Mouse (Mus musculus) erythroblast, embryonic 14.5 days (primary cell): ENCODE measurements around the gene Sorcs3.

Experiments used
- GATA1 ChIP-seq: IDR thresholded peaks from 2 replicates; pipeline ENCODE4 v1.6.1; 2012; ENCODE audit warnings: low read length, inconsistent platforms, mixed read lengths
- TAL1 ChIP-seq: IDR thresholded peaks from 3 replicates; pipeline ENCODE4 v1.6.1; 2012; ENCODE audit warnings: low read length, inconsistent platforms, mixed read lengths

- TF ChIP-seq GATA1, result no peak
- TF ChIP-seq TAL1, result no peak
Measured at GRCm38 (mm10) chr19:48203928-48204470, 1.8 kb upstream of the Sorcs3 start.
